Mouse (Mus musculus) ovary, postnatal 10 days (tissue): ENCODE measurements at regions not wholly inside any gene's neighbourhood (a gene's known extent, or its start where the extent isn't known, plus 50 kb on each side); places are given as distances from the start of the nearest gene placed in this dataset.

Experiments
- DNase-seq: peaks from one replicate; pipeline ENCODE4 v3.0.0; 2022; ENCODE audit warnings: low spot score

- no peak for DNase-seq
Measured at GRCm38 (mm10) chr9:61673575-61674203, 240.7 kb downstream of the Rplp1 start.

- no peak for DNase-seq
Measured at GRCm38 (mm10) chr9:61670986-61671385, 243.4 kb downstream of the Rplp1 start.

- DNase-seq = no peak
Measured at GRCm38 (mm10) chr9:61669729-61670520, 244.4 kb downstream of the Rplp1 start.

GRCm38 (mm10) chr9:61668723-61669122 lies 245.6 kb downstream of the Rplp1 start:
- DNase-seq = no peak

- DNase-seq = no peak
Measured at GRCm38 (mm10) chr9:61668157-61668697, 246.1 kb downstream of the Rplp1 start.

GRCm38 (mm10) chr9:61667453-61668074 lies 246.8 kb downstream of the Rplp1 start:
- DNase-seq = no peak

GRCm38 (mm10) chr9:61666761-61667332 lies 247.5 kb downstream of the Rplp1 start:
- no peak for DNase-seq

- DNase-seq = no peak
Measured at GRCm38 (mm10) chr9:61666118-61666517, 248.2 kb downstream of the Rplp1 start.

GRCm38 (mm10) chr9:61665254-61665653 lies 249.1 kb downstream of the Rplp1 start:
- DNase-seq = no peak

GRCm38 (mm10) chr9:61664000-61664622 lies 250.2 kb downstream of the Rplp1 start:
- DNase-seq = no peak

- no peak for DNase-seq
Measured at GRCm38 (mm10) chr9:61662055-61663028, 252.0 kb downstream of the Rplp1 start.

GRCm38 (mm10) chr9:61660191-61660590 lies 254.2 kb downstream of the Rplp1 start:
- DNase-seq = no peak

- DNase-seq = no peak
Measured at GRCm38 (mm10) chr9:61657996-61658395, 256.3 kb downstream of the Rplp1 start.

- DNase-seq = no peak
Measured at GRCm38 (mm10) chr9:61655433-61655981, 258.8 kb downstream of the Rplp1 start.

GRCm38 (mm10) chr9:61645661-61646425 lies 268.5 kb downstream of the Rplp1 start:
- DNase-seq = no peak

- no peak for DNase-seq
Measured at GRCm38 (mm10) chr9:61640739-61641138, 268.6 kb downstream of the Tle3 start.

- no peak for DNase-seq
Measured at GRCm38 (mm10) chr9:61638908-61639307, 266.7 kb downstream of the Tle3 start.

- DNase-seq = no peak
Measured at GRCm38 (mm10) chr9:61633936-61634335, 261.8 kb downstream of the Tle3 start.

- no peak for DNase-seq
Measured at GRCm38 (mm10) chr9:61632602-61633001, 260.4 kb downstream of the Tle3 start.

- no peak for DNase-seq
Measured at GRCm38 (mm10) chr9:61631097-61631496, 258.9 kb downstream of the Tle3 start.
